Mouse (Mus musculus) CD4-positive naive resting alpha-beta T cell, adult 57 days (primary cell): ENCODE measurements around the gene Scand1. TPM values are rescaled to one million over a fixed set of nuclear protein-coding genes. Genes with fewer than 3 reads are reported as not detected.

Source experiments
- total RNA-seq: library from RNA; stranded (reverse); gene quantifications from one replicate; pipeline ENCODE4 v1.2.4, GENCODE M21; 2023

Gene Scand1
- 109 TPM for total RNA-seq

GRCm38 (mm10) chr2:156312297-156312897 lies at the start of gene Scand1, which contains the start of gene Cnbd2:
Scand1 (minus strand) TSS chr2:156312704.
Cnbd2 (plus strand) TSS chr2:156312299.

Other genes starting within 250 kb of the Scand1 start
- 5.2 TPM for gene Spag4, start 247.5 kb downstream of the Scand1 start, total RNA-seq
- 54.2 TPM for gene Cpne1, start 200.7 kb downstream of the Scand1 start, total RNA-seq
- gene Rbm12, start 200.7 kb downstream of the Scand1 start, total RNA-seq: 33.6 TPM
- 22.6 TPM for gene Gm28036, start 185.6 kb downstream of the Scand1 start, total RNA-seq
- 59.9 TPM for gene Romo1, start 168.7 kb downstream of the Scand1 start, total RNA-seq
- 28.3 TPM for gene Nfs1, start 168.5 kb downstream of the Scand1 start, total RNA-seq
- gene Rbm39, start 132.5 kb downstream of the Scand1 start, total RNA-seq: 2,271 TPM
- 77.4 TPM for gene Phf20, start 116.2 kb downstream of the Scand1 start, total RNA-seq
- gene Cnbd2, start 405 bp downstream of the Scand1 start, total RNA-seq: 6.3 TPM
- gene Epb41l1, start 108.2 kb upstream of the Scand1 start, total RNA-seq: 11.5 TPM
- 36.7 TPM for gene Aar2, start 234.9 kb upstream of the Scand1 start, total RNA-seq